Mouse (Mus musculus): ENCODE measurements around the gene Borcs5. TPM values are rescaled to one million over a fixed set of nuclear protein-coding genes. Genes with fewer than 3 reads are reported as not detected.

Borcs5 gene
- 12.6 TPM for total RNA-seq (2023)

GRCm38 (mm10) chr6:134639210-134639609 is at the start of gene Borcs5:
Borcs5 (plus strand) TSS chr6:134639510.

GRCm38 (mm10) chr6:134631947-134632687 is 7.2 kb upstream of the Borcs5 start, which contains the start of gene Mansc1:
Mansc1 (minus strand) TSS chr6:134632488.

Other genes starting within 250 kb of the Borcs5 start
- 1.7 TPM for gene Bcl2l14, start 243.2 kb upstream of the Borcs5 start, total RNA-seq (2023)
- gene Lrp6, start 72.5 kb upstream of the Borcs5 start, total RNA-seq (2023): 52.4 TPM
- 0.92 TPM for gene Mansc1, start 7.0 kb upstream of the Borcs5 start, total RNA-seq (2023)
- gene Dusp16, start 153.1 kb downstream of the Borcs5 start, total RNA-seq (2023): 6.7 TPM
- 18.6 TPM for gene Crebl2, start 190.6 kb downstream of the Borcs5 start, total RNA-seq (2023)

Measured in CD8-positive naive resting alpha-beta T cell, adult 57 days (primary cell).